Mouse (Mus musculus): Measurements from ENCODE around the gene Dpp6.

Gene Dpp6

GRCm38 (mm10) chr5:27767948-27768347, 950.9 kb downstream of the Dpp6 start:
- no peak for DNase-seq (ENCODE audit: low spot score)

Measured in ovary, adult 18-20 months (tissue).